Mouse (Mus musculus): ENCODE data around the gene Tnfrsf22.

Gene Tnfrsf22

DNA sequence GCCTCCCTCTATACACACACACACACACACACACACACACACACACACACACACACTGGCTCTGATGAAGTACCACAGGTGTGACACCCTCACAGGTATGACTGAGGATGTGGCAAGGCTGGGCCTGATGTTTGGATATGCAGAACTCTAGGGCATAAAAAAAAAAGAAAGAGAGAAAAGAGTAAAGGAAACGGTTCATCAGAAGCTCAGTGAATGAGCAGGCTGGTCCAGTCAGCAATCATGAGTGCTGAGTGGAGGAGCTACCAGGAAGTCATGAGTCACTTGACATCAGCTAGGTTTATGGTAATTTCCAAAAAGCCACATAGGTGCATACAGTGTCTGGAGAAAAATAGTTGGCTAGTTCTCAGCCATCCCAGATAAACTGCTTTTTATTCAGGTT is 20.0 kb downstream of the Tnfrsf22 start:
- DNase-seq = no peak

DNA sequence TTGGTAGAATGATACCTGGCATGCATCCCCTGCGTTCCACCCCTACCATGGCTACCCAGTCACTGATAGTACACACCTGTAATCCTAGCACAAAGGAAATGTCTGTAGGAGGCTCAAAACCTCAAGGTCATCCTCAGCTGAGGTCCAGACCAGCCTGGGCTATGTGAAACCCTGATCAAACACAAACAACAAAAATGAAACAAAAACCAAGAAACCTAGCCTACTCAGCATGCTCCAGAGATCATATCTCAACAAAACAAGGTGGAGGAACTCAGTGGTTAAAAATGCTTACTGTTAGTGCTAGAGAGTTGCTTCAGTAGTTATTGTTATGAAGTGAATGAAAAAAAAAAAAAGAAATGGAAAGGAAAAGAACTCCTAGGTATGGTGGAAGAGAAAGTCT is 20.9 kb downstream of the Tnfrsf22 start, which contains the start of gene Tnfrsf26:
Gene Tnfrsf26, minus strand, starts transcription at position 183 of the 400 bp plus-strand sequence.
- no peak for DNase-seq

DNA sequence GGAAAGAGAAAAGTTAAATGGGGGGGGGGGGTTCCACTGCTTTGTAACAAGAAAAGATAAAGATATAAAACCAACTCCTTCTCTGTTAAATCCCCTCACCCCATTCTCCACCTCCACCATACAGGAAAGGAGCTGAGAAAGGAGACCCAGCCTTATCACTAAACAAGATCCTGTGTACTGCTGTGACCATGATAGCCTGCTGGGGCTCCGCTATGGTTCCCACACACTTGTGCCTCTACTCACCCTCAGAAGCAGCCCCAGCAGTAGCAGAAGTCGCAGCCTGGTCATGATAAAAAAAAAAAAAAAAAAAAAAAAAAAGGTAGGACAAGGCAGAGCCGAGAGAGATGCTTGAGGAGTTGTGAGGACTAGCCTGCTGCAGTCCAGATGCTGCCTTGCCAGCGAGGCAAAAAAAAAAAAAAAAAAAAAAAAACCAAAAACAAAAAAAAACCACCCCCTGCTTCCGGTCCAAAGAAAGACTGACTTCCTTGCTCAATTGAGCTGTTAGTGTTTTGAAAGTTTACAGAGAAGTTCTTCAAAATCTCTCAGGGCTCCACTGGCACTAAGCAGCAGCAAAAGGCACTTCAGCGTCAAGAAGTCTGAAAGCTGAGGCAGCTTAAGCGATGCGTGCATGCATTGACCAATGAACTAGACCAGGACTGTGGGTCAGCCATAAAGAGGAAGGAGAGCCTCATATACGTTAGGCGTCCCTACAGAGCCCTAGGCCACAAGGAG is 21.7 kb downstream of the Tnfrsf22 start:
- no peak for DNase-seq

DNA sequence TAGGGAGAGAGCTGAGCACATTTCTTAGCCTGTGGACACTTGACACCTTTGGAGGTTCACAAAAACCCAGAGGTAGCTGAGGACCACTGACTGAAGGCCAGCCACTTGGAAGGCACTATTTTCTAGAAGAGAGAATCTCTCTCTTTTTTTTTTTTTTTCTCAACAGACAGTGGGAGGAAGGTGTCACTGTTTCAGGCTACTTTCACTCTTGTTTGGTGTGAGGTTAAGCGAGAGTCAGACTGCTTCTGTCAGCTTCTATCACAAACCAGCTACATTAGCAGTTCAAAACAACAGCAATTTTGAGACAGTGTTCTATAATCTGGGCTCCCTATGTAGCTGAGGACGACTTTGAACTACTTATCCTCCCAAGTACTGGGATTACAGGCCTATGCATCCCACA is 23.3 kb downstream of the Tnfrsf22 start:
- DNase-seq = no peak

DNA sequence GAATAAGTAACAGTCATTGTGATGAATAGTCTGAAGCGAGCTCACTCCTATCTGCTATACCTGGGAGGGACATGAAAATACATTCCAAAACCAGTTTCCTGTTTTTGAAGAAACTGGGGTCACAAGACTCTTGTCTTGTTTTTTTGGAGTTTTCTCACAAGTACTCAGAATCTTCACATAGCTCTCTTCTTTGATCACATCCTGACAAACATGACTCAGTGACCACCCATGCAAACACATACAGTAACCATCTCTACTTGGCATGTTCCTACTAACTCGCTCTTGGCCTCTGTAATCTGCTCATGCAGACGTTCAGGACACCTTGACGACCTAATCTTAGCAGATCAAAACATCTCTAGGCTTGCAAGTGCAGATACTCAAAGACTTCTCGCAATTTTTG is 24.3 kb downstream of the Tnfrsf22 start:
- no peak for DNase-seq

DNA sequence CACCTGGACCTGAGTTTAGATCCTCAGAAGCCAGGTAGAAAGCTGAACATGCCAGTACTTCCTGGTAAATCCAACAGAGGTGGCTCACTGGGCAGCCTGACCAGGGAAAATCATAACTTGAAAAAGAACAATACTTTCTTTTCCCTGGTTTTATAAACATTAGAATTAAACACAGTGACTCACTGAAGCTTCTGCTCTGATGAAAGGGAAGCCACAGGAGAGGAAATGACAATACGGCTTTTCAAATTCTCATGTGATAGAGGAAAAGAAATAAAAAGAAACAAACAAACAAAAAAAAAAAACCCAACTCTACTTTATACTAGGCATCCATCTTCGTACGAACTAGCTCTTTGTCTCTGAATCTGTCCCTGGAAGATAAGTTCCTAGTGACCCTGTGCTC is 24.9 kb downstream of the Tnfrsf22 start:
- no peak for DNase-seq

DNA sequence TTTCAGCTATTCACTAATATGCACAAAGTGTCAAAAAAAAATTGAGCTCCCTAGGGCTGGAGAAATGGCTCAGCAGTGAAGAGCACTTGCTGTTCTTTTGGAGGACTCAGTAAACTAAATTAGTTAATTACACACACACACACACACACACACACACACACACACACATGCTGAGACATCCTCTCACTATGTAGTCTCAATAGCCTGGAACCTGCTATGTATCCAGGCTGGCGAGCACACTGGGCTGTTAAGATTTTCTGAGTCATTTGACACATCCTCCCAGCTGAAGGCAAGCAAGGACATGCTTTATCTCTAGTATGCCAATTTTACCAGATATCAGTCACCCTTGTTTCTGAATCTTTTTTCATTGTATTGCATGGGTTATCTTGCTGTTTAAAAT is 28.5 kb downstream of the Tnfrsf22 start:
- no peak for DNase-seq

DNA sequence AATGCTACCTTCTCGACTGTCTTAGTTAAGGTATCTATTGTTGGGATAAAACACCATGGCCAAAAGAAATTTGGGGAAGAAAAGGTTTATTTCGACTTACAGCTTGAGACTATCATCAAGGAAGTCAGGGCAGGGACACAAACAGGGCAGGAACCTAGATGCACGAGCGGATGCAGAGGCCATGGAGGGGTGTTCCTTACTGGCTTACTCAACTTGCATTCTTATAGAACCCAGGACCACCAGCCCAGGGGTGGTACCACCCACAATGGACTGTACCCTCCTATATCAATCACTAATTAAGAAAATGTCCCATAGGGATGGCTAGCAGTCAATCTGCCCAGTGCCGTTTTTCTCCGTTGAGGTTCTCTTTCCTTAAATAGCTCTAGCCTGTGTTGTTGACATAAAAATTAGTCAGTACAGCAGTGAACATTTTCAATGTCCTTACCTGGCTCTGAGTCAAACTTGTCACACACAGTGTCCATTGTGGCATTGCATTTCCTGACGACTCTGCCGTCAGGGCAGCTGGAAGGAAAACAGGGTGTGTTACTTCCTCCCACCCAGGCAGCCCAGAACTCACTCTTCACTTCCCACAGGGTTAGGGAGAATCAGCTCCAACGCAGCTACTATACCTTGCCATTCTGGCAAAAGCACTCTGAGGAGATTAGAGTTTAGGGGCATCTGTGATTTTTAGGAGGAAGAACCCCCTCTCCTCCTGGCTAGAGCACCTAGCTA is 34.9 kb downstream of the Tnfrsf22 start:
- DNase-seq = peak; percentile 56 to 75

DNA sequence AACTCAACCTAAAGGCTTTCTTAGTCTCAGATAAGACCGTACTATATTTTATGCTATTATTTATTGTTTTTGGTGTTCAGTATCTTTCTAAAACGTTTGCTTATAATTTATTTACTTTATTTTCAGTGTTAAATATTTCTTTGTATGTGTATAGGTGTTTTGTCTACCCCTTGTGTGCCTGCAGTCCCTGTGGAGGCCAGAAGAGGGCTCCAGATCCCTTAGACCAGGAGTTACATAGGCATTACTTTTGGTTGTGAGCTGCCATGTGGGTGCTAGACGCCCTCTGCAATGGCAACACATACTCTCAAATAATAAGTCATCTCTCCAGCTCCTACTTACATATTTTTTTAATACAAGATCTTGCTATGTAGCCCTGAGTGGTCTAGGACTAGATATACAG is 37.2 kb downstream of the Tnfrsf22 start:
- no peak for DNase-seq

DNA sequence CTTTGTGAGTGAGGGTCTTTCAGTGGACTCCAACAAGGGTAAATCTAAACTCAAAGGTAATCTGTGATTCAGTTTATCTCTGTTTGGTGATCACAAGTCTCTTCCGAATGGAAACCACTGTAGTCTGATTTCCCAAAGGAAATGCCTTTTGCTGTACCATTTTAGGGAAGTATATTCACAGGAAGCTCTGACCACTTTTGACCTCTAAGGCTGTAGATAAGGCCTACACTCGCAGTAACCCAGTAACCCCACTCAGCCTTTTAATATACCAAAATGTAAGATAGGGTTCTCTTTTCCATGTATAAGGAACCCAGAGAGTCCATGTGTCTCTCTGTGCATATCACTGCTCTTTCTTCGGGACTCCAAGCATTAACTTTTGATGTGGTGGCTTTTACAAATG is 44.1 kb downstream of the Tnfrsf22 start:
- no peak for DNase-seq

DNA sequence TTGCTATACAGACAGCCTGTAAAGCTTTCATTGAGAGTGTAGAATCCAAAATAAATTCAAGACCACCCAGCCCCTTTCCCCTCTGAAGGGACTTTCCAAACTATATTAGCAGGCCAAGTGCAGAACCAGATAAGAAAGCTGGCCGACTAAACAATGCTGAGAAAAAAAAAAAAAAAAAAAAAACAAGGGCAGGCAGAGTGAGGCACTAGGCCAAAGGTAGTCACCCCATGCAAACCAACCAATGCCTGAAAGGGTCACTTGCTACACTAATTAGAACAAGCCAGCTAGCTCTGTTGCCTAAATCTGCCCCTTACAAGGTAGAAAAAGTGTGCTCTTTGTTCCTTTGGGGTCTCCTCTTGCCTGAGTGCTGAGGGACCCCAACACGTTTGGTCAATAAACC is 44.6 kb downstream of the Tnfrsf22 start:
- no peak for DNase-seq

DNA sequence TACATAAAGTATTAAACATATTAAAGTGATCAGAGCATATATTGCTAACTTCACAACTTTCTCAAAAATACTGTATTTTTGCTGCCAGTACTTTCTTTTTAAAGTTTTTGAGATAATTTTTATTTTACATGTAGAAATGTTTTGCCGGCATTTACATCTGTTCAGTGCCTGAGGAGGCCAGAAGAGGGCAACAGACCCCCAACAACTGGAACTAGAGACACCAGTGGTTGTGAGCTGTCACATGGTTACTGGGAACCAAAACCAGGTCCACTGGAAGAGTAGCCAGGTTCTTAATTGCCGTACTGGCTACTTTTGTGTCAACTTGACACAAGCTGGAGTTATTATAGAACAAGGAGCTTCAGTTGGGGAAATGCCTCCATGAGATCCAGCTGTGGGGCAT is 47.8 kb downstream of the Tnfrsf22 start:
- DNase-seq = no peak

DNA sequence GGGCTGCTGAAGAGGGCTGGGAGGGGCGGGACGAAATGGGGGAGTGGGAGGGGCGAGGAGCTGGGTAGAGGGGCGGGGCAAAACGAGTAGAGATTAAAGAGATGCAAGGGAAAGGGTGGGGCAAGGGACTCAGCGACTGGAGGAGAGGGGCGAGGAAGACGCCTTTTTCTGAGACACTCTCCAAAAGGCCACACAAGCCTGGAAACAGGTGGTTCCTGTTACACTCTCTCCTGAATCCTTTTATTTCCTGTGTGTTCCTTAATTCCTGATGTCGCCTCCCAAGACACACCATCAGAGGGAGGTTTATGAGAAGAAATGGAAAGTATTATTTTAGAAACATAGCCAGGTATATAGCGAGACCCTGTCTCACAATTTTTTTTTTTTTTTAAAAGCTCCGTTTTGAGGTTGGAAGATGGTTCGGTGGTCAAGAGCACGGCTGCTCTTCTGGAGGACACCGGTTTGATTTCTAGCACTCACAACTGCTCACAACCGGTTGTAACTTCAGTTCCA is 49.2 kb downstream of the Tnfrsf22 start:
- DNase-seq = no peak

DNA sequence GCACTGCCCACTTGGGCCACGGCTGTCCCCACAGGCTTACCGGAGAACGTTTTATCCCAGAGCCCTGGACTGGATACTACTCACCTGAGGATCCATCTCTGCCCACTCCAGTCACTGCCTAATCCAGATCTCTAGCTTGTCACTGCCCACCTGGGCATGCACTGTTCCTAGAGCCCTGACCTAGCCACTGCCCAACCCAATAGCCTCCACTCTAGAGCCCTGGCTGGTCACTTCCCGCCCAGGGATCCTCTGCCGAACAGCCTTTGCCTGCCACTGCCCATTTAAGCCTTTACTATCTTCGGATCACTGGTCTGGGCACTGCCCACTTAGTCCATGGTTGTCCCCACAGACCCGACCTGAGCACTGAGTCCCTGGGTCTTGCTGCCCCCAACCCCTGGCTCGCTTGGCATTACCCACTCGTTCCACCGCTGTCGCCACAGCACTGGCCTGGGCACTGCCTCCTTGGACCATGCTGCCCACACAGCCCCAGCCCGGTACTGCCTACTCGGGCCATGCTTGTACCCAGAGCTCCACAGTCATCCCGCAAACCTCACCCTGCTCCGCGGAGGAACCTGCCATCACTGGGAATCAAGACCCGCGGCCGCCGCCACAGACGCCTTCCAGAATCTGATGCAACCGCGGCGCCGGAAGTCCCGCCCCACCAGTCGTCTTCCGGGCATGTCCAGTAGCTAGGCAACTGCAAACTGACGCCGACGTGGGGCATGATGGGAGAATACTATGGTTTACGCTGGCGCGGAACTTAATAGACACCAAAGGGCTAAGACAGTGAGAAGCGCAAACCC is 49.8 kb downstream of the Tnfrsf22 start, which contains the start of gene Cars:
Gene Cars, minus strand, starts transcription at position 663 of the 803 bp plus-strand sequence.
- peak; percentile 97 for DNase-seq

DNA sequence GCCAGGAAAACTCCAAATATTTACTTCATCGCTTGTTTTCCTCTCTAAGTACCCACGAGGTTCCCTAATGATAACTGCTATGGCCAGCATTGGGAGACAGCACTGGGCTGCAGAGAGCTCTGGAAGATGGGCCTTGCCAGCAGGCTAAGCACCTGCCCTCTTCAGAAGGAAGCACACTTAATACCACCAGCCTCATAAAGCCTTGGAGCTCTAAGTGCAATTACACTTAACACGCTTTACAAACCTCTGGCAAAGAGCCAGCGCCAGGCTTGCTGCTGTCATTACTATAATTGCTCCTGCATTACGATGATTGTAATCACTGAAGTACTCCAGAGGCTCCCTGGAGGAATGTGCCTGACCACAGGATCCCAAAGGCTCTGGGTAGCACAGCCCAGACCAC is 54.6 kb downstream of the Tnfrsf22 start:
- DNase-seq = peak; percentile 39 to 49

DNA sequence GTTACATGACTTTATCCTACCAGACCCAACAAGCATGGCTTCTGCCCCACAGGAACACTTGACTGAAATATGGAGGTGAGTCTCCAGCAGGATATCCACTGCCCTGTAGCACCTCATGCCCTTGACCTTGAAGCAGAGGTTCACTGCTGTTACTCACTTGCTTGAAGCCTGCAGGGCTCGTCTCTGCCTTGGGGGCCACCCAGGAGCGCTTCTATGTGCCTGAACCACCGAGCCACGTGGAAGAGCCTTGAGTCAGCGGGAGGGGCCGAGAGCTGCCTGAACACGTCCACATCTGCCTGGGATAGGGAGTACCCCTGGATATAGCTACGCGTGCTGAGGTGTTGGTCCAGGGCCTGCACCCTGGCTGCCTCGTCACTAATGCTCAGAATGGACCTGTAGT is 57.2 kb downstream of the Tnfrsf22 start:
- DNase-seq = no peak

DNA sequence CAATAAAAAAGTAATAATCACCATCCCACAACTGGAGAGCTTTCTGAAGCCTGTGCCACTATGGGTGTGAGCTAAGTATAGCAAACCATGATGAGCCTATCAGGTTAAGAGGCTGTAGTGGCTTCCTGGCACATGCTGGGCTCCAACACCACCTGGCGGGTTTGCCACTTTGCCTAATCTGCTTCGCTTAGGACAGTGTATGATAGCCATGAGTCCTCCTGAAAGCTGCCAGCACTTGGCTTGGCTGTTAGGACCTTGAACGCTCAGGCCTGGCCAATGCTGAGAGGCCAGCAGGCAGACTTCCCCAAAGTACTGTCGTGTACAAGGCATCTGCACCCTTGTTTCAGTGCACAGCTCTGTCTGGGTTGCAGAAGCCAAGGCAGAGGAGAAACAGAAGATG is 61.5 kb downstream of the Tnfrsf22 start:
- DNase-seq = no peak

DNA sequence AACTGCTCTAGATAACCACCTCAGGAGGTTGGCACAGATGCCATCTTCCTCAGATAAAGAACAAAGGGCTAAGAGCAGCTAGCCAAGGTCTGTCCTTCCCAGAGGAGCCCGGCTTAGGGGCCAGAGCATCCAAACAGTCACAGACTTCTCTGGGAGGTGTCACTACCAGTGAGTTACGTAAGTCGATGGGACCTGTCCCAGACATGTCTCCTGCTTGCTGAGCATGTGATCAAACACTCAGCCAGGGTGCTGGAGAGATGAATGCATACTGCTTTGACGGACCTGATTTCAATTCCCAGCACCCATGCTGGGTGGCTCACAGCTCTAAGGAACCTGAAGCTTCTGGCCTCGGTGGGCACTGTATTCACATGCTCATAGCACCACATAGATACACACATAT is 61.9 kb downstream of the Tnfrsf22 start:
- no peak for DNase-seq

All from kidney, postnatal 25 days (tissue).